Mouse (Mus musculus) E14TG2a.4 (cell line): ENCODE data around the gene Fbrs.
"Not testable (repeated sequence)": the region's sequence is repeated elsewhere in the genome, so short reads cannot be mapped to it uniquely, and the experiment has no call there.

Experiments
- H3K27me3 ChIP-seq: 2 replicates; pipeline ENCODE4 v1.6.1; 2014; ENCODE audit warnings: low read length, control low read depth; ENCODE audit not compliant: insufficient read depth
- H3K36me3 ChIP-seq: 2 replicates; pipeline ENCODE4 v1.6.1; 2014; ENCODE audit warnings: low read length, control low read depth; ENCODE audit not compliant: insufficient read depth
- H3K4me1 ChIP-seq: replicated peaks from 2 replicates; pipeline ENCODE4 v1.6.1; 2014; ENCODE audit warnings: low read depth, low read length, control low read depth
- H3K4me3 ChIP-seq: replicated peaks from 2 replicates; pipeline ENCODE4 v1.5.1; 2014; ENCODE audit warnings: mild to moderate bottlenecking, low read length
- H3K9me3 ChIP-seq: 2 replicates; pipeline ENCODE4 v1.6.1; 2014; ENCODE audit warnings: low read length, control low read depth
- CTCF ChIP-seq: conservative IDR thresholded peaks from 2 replicates; pipeline ENCODE4 v1.5.1; 2014; ENCODE audit warnings: low read length
- NANOG ChIP-seq: IDR thresholded peaks from 2 replicates; pipeline ENCODE4 v1.6.1; 2014; ENCODE audit warnings: borderline replicate concordance, low read length, mixed read lengths
- POU5F1 ChIP-seq: IDR thresholded peaks from 2 replicates; pipeline ENCODE4 v1.6.1; 2014; ENCODE audit warnings: low read length, borderline replicate concordance

Fbrs gene

DNA sequence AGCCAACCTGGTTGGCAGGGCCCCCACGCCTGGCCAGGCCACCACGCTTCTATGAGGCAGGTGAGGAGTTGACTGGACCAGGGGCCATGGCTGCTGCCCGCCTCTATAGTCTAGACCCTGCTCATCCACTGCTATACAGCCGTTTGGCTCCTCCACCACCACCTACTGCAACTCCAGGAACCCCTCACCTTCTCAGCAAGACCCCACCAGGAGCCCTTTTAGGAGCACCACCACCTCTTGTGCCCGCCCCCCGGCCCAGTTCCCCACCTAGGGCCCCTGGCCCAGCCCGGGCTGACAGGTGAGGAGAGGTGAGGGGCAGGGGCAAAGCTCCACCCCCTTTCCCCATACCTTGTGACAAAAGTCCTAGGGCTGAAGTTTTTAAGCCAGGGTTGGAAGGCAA is 11.0 kb downstream of the Fbrs start:
- Histone ChIP-seq H3K4me1 (peaks cover 27% of the 10 kb centered on the region), H3K36me3 (peaks cover 77% of the 10 kb centered on the region), H3K9me3 (no peaks in the 10 kb centered on the region), H3K4me3 (peak overlapping the region; percentile 61), H3K27me3 (no peaks in the 10 kb centered on the region)
- no peak for TF ChIP-seq CTCF
- no peak for TF ChIP-seq NANOG
- no peak for TF ChIP-seq POU5F1

DNA sequence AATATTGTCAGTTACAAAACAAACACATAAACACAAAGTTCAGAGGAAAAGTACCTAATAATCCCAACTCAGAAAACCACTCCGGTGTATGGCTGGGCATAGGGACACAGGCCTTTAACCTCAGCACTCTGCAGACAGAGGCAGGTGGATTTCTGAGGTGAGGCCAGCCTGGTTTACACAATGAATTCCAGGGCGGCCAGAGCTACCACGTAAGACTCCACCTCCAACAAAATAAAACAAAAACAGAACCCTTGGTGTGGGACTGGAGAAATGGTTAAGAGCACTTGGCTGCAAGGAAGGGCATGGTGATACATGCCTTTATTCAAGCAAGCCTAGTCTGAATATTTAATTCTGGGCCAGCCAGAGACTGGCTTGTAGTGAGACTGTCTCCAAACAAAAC is 12.8 kb downstream of the Fbrs start:
- peaks cover 26% of the 10 kb centered on the region for H3K4me1 ChIP-seq
- no peaks in the 10 kb centered on the region for H3K27me3 ChIP-seq
- H3K36me3 ChIP-seq, result peaks cover 58% of the 10 kb centered on the region
- no peaks in the 10 kb centered on the region for H3K9me3 ChIP-seq
- no peak overlapping the region for H3K4me3 ChIP-seq
- TF ChIP-seq NANOG (no peak), CTCF (no peak), POU5F1 (no peak)

GRCm38 (mm10) chr7:127494648-127495047 is 15.6 kb downstream of the Fbrs start:
- TF ChIP-seq CTCF (no peak), NANOG (no peak)

DNA sequence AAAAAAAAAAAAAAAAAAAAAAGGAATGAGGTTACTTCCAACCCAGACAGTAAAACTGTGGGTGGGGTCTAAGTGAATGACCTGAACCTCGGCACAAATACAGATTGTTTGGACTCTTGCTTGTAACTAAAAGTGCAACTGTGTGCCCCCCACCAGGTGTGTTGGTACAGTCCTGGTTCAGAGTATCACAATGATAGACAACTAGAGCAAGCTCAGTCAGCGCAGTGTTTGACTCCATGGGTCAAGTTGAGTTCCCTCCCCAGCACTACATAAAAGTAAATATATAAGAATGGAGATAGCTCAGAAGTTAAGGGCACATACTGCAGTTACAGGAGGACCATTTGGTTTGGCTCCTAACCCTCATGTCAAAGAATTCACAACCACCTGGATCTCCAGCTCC is 18.4 kb downstream of the Fbrs start:
- Histone ChIP-seq H3K4me3 (no peak overlapping the region), H3K27me3 (no peaks in the 10 kb centered on the region)
- TF ChIP-seq POU5F1, result no peak
- no peak for TF ChIP-seq CTCF
- no peak for TF ChIP-seq NANOG

More at GRCm38 (mm10) chr7:127494648-127495047, 15.6 kb downstream of the Fbrs start:
- Histone ChIP-seq H3K4me3 (no peak overlapping the region), H3K9me3 (no peaks in the 10 kb centered on the region), H3K4me1 (peaks cover 14% of the 10 kb centered on the region), H3K27me3 (no peaks in the 10 kb centered on the region), H3K36me3 (peaks cover 32% of the 10 kb centered on the region)

GRCm38 (mm10) chr7:127498407-127498806 is 19.4 kb downstream of the Fbrs start:
- H3K36me3 ChIP-seq, result no peaks in the 10 kb centered on the region
- peaks cover 9% of the 10 kb centered on the region for H3K4me1 ChIP-seq
- no peaks in the 10 kb centered on the region for H3K27me3 ChIP-seq
- no peak overlapping the region for H3K4me3 ChIP-seq
- H3K9me3 ChIP-seq, result no peaks in the 10 kb centered on the region
- TF ChIP-seq POU5F1 (no peak), CTCF (peak; percentile 49)

More for the DNA sequence above, 18.4 kb downstream of the Fbrs start:
- H3K4me1 ChIP-seq, result peaks cover 9% of the 10 kb centered on the region
- peaks cover 5% of the 10 kb centered on the region for H3K36me3 ChIP-seq
- no peaks in the 10 kb centered on the region for H3K9me3 ChIP-seq

- H3K9me3 ChIP-seq, result no peaks in the 10 kb centered on the region
- H3K36me3 ChIP-seq, result peaks cover 3% of the 10 kb centered on the region; the same call in 1 of the 2 replicates
- H3K4me3 ChIP-seq, result no peak overlapping the region
- peaks cover 24% of the 10 kb centered on the region for H3K4me1 ChIP-seq
- TF ChIP-seq NANOG (no peak), POU5F1 (no peak), CTCF (no peak)
- no peaks in the 10 kb centered on the region for H3K27me3 ChIP-seq
Observed at GRCm38 (mm10) chr7:127508291-127508690, 29.3 kb downstream of the Fbrs start.

DNA sequence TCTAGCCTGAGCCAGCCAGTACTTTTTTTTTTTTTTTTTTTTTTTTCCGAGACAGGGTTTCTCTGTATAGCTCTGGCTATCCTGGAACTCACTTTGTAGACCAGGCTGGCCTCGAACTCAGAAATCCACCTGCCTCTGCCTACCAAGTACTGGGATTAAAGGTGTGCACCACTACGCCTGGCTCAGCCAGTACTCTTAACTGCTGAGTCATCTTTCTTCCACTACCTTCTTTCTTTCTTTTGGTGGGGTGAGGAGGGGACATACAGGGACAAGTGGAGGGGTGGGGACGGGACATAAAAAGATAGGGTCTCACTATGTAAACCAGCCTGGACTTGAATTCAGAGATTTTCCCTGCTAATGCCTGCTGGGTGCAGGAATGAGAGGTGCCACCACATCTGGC is 30.8 kb downstream of the Fbrs start:
- H3K27me3 ChIP-seq, H3K4me3 ChIP-seq, H3K9me3 ChIP-seq: not testable (repeated sequence)
- Histone ChIP-seq H3K4me1 (peaks cover 39% of the 10 kb centered on the region), H3K36me3 (peaks cover 17% of the 10 kb centered on the region)

DNA sequence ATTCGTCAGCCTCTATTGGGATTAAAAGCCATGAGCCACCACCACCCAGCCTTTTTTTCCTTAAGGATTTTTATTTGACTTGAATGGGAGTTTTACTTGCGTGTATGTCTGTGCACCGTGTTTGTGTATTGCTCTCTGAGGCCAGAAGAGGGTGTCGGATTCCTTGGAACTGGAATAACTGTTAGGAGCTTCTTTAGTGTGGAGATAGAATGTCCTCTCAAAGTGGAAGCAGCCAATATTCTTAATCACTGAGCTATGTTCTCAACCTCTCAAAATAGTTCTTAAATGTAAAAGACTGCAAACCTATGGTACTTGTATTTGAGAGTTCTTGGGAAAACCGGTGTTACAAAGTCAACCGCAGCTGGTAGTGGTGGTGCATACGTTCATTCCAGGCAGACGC is 32.2 kb downstream of the Fbrs start:
- Histone ChIP-seq H3K4me3 (peak overlapping the region; percentile 86), H3K36me3 (peaks cover 31% of the 10 kb centered on the region), H3K4me1 (peaks cover 53% of the 10 kb centered on the region), H3K27me3 (no peaks in the 10 kb centered on the region), H3K9me3 (no peaks in the 10 kb centered on the region)
- TF ChIP-seq CTCF, result peak; percentile 22
- no peak for TF ChIP-seq POU5F1
- TF ChIP-seq NANOG, result no peak

- Histone ChIP-seq H3K36me3 (peaks cover 37% of the 10 kb centered on the region), H3K9me3 (no peaks in the 10 kb centered on the region), H3K4me1 (peaks cover 58% of the 10 kb centered on the region), H3K4me3 (peak within 1 kb of the TSS; percentile 86), H3K27me3 (no peaks in the 10 kb centered on the region)
- TF ChIP-seq CTCF (no peak), NANOG (no peak), POU5F1 (no peak)
Observed at GRCm38 (mm10) chr7:127511808-127512230, 32.8 kb downstream of the Fbrs start, which contains the start of gene Srcap. Srcap (plus strand) TSS chr7:127511983.
